Mouse (Mus musculus) bone marrow macrophage, adult 2 months (primary cell): ENCODE measurements around the gene Fam49a.

Source experiments
- CTCF ChIP-seq: IDR thresholded peaks from 2 replicates; pipeline ENCODE4 v1.5.1; 2012; ENCODE audit warnings: low read depth, mild to moderate bottlenecking, low read length, moderate library complexity
- POLR2A ChIP-seq: IDR thresholded peaks from 2 replicates; pipeline ENCODE4 v1.6.1; 2012; ENCODE audit warnings: mild to moderate bottlenecking, low read depth, low read length, borderline replicate concordance

GRCm38 (mm10) chr12:12278464-12278872 lies 16.5 kb downstream of the Fam49a start:
- TF ChIP-seq CTCF: no peak
- no peak for TF ChIP-seq POLR2A
